Mouse (Mus musculus): Measurements from ENCODE around the gene Onecut1. TPM values are rescaled to one million over a fixed set of nuclear protein-coding genes. Genes with fewer than 3 reads are reported as not detected.

Gene Onecut1
- total RNA-seq, 1 experiment from 2014 or later, result 7.6 TPM

DNA sequence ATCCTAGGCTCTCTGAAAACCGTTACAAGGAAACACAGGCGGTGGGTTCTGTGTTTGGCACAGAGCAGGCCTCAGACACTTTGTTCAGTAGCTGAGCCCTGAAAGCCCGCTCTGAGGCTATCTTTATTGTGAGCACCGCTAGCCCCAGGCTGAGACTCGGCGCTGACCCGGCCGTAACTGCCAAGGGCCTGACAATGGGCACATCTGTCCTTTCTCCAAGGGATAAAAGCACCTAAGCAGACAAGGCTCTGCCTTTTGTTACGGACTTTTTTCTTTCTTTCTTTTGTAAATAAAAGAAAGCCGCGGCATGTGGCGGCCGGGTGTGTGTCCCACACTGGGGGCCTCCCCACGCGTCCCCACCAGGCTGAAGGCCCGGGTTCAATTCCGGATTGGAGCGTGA lies 1.3 kb upstream of the Onecut1 start:
- DNase-seq, result no peak

DNA sequence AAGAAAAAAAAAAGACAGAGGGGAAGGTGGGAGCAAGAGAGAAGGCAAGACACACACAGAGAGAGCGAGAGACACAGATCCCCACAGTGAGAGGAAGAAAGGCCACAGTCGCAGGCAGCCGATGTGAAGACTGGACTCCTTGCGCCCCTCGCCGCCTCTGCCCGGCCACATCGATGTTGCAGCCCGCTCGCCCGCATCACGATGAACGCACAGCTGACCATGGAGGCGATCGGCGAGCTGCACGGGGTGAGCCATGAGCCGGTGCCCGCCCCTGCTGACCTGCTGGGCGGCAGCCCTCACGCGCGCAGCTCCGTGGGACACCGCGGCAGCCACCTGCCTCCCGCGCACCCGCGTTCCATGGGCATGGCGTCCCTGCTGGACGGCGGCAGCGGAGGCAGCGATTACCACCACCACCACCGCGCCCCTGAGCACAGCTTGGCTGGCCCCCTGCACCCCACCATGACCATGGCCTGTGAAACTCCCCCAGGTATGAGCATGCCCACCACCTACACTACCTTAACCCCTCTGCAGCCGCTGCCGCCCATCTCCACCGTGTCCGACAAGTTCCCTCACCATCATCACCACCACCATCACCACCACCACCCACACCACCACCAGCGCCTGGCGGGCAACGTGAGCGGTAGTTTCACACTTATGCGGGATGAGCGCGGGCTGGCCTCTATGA lies 517 bp downstream of the Onecut1 start:
- peak; percentile 17 for DNase-seq

DNA sequence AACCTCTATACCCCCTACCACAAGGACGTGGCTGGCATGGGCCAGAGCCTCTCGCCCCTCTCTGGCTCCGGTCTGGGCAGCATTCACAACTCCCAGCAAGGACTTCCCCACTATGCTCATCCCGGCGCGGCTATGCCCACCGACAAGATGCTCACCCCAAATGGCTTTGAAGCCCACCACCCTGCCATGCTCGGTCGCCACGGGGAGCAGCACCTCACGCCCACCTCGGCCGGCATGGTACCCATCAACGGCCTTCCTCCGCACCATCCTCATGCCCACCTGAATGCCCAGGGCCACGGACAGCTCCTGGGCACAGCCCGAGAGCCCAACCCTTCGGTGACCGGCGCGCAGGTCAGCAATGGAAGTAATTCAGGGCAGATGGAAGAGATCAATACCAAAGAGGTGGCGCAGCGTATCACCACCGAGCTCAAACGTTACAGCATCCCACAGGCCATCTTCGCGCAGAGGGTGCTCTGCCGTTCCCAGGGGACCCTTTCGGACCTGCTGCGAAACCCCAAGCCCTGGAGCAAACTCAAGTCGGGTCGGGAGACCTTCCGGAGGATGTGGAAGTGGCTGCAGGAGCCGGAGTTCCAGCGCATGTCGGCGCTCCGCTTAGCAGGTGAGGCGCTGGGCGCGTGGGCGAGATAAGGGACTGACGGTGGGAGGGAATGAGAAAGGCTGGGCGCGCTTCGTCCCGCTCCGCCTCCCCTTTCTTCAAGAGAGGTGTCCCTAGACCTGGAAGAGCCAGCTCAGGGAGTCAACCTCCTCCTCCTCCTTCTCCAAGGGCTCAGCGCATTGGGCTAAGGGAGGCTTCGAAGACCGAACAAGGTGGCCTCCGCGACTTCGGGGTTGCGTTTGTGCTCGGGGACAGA lies 1.3 kb downstream of the Onecut1 start:
- no peak for DNase-seq

DNA sequence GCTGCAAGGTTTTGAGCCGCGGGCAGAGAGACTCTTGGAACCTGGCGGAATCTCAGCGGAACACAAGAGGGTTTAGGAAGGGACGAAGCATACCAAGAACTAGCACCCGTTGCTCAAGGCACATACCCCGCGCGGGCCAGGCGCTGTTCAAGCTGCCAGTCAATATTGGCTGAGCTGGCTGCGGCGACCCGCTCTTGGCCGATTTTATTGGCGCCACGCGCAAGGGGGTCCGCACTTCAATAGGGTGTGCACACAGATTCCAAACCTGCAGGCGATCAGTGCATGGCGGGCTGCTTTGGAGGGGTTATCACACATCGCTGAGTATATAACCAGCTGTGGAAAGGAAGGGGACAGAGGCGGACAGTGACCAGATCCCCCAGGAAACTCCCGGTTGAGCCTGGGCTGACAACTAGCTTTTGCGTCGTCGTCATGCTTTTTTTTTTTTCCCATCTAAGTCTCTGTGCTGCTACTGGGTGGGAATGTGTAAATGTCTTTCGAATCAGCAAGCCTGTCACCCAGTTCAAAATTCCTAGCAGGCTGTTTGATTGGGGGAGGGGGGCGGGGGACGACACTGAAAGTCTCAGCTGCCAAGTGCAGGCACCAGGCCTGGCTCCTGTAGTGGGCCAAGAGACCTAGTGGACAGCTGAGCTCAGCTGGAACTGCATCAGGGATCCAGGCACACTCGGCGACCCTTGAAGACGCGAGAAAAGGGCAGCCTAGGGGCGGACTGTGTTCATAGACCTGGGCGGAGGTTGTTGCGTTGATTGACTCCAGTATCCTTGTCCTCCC lies 2.1 kb downstream of the Onecut1 start:
- no peak for DNase-seq

DNA sequence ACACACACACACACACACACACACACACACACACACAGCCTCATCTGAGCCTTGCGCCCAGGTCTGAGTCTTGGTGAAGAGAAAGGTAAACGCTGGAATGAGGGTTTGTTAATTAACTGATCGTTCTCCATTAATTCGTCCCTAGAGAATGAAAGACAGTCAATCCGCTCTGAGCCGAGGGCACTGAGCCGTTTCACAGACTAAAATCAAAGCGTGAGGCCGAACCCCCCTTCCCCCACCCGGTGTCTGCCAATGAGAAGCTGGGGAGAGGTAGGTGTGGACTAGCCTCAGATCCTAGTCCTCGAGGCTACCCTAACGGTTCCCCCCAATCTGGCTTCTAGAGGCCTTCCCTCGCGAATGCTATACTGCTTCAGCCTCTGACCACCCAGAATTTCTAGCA lies 2.8 kb downstream of the Onecut1 start:
- DNase-seq, result no peak

DNA sequence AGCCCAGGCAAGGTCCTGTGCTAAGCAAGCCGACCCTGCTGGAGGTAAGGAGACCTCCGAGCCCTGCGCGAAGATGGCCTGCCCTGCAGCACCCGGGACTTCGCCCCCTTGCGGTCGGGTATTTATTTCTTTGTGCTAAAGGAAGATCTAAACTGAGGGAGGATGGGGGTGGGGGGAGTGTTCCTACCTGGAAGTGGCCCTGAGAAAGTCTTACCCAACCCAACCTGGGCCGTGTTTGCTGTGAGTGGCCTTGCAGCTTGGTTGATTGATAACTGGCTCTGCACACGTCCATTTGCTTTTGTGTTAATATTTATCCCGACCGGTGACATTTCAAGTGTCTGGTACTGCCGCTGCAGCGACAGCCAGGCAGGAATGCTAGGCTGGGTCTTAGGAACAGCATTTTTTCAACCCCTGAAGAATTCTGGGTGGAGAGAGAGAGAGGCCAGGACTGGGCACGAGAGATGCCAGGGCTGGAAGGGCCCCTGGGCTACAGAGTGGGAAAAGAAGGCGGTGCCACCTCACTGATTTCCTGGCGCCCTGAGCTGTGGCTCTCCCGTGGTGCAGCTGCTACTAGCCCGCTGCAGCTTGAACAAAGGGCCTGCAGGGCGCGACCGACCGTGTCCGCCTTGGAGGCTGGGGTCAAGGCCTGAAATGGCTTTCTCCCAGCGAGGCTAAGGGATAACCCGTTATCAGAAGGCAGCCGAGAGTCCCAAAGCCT lies 5.0 kb downstream of the Onecut1 start:
- no peak for DNase-seq

DNA sequence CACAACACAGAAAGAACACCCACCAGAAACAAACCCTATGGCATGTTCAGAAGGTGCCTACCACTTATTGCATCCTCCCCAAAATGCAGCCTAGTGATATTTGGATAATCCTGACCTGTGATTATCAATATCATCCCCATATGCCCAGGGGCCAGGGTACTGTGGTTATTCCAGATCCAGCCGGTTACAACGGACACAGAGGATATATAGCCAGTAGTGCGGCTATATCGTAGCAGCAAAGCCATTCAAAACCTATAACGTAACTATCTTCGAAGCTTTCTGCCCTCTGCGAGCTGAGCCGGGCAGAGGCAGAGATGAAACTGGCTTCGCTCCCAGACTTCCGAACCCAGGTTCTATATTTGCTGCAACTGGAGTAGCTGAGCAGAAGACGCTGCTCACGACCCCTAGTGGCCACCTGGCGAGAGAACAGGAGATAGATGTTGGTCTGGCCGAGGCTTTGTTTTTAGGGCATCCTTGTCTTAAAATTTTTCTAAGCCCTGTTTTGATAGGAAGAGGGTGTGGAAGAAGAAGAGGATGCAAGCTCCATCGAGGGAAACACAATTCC lies 6.0 kb downstream of the Onecut1 start:
- DNase-seq, result peak; percentile 74

DNA sequence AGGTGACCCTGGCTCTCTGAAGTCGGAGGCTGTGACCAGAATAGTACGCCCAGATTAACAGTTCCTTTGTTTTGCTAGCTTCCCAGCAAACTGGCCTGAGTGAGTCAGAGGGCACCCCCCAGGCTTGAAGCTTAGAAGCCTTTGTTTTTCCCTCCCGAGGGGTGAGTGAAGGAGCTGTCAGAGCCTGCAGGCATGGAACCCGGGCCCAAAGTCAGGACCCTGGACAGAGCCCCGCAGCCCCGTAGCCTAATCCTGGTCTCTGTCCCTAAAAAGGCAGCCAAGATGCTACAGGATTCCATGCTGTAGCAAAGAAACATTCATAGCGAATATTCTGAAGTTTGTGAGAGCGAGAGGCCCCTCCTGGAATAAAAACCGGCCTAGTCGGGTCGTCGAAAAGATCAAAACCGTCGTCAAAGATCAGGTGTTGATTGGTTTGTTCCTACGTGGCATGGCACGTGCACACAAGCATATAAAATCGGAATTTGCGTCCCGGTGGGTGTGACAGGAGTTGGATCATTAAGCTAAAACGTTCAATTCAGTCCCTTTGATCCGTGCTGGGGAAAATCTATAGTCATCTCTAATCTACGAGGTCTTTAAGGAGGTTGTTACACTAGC lies 6.7 kb downstream of the Onecut1 start:
- peak; percentile 70 for DNase-seq

DNA sequence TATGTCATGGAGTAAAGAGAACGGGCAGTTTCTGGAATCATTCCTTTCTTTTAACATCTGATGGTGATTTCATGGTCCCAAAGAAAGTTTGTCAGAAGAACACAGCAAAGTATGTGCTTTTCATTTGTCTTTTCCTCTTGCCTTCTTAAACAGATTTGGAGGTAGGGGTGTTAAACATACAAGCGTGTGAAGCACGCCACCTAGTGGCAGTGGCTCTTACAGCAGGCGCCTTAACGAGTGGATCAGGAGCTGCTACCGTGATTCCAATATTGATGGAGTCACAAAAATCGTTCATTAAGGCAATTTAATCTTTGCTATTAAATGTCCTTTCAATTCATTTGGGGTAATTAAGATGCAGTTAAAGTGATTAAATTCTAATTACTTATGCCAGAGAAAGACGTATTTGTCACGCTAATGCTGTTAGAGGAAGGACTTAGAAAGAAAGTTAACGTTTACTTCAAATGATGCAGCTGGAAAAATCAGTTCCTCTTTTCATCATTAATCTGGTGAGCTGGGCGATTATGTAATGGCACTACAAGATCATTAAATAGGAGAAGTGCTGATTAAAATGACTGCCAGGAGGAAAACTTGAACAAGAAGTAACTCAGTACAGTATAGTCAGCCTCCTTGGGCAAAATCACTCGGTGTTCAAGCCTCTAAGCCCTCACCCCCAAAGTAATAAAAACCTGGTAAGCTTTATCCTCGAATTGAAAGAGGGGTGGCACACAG lies 9.4 kb downstream of the Onecut1 start:
- peak; percentile 80 for DNase-seq

DNA sequence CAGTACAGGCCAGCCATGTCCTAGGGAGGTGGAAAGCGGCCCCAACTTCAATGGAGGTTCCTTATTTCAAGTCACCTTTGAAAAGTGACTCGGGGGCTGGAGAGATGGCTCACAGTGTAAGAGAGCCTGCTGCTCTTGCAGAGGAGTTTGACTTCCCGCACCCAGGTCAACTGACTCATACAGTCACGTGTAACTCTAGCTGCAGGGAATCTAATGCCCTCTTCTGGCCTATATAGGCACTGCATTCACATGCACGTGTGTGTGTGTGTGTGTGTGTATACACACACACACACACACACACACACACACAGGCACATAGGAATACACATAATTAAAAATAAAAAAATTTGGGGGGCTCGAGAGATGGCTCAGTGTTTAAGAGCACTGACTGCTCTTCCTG lies 14.6 kb downstream of the Onecut1 start:
- DNase-seq, result no peak

DNA sequence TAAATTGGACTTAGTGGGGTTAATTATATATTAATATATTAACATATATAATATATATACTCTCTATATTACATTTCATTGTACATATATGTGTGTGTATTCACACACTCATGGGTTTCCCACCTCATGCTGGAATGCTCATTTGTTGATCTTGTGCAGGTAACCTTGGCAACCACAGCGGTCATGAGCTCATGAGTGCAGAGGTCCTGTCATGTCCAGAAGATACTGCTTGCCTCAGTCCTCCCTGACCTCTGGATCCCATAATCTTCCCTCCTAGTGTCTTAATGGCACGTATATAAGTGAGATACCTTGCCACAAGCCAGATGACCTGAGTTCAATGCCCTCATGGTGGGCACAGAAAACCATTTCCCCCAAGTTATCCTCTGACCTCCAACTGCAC lies 16.0 kb downstream of the Onecut1 start:
- no peak for DNase-seq

DNA sequence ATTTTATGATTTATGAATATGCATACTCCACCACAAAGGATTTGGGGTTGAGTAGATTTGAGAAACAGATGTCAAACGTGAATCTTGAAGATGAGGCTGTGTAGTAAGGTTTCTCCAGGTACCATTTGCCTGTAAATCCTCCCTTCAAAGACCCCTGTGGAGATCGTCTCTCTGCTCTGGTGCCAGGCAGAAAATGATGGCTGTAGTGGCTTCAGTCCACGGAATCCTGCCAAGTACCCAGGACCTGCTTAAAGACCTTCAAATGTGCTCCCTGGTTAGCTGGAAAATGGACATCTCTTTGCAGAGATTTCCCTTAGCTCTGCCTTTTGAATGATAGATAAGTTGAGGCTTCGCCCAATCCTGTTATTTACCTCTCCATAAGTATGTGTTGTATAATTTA lies 26.1 kb downstream of the Onecut1 start:
- DNase-seq, result no peak

DNA sequence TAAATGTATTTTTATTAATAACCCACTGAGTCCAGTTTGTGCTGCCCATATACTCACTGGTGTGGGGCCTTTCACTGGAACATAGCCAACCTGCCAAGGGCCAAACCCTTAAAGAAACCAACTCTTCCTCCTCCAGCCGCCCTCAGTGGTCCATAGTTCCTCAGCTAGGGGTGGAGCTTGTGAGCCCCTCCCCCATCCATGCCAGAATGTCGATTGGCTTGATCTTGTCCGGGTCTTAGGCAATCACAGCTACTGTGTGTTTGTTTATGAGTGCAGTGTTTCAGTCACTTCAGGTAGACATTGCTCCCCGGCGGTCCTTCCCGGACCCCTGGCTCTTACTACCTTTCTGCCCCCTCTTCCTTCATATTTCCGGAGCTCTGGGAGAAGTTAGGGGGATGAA lies 35.0 kb downstream of the Onecut1 start:
- DNase-seq, result no peak

DNA sequence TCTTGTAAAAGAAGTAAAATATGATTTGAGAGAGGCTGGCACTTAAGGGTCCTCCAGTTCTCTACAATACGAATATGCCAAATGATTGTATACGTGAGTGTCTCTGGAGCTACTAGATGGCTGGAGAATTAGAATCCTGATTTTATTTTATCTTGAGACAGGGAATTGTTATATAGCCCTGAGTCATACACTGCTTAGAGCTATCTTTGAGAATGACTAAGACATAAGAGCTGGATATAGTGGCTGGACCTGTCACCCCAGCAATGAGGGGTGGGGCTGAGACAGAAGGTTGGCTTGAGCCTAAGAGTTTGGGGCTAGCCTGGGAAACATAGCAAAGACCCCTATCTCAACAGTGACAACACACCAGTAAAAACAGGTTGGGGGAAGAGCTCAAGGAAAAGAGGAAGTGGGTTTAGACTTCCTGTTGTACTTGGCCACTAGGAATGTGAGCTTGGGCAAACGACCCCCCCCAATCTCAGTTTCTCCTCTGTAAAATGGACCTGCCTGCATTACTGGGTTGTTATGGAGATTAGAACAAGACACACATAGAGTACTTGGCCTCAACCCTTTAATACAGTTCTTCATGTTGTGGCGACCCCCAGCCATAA lies 35.8 kb downstream of the Onecut1 start:
- no peak for DNase-seq

DNA sequence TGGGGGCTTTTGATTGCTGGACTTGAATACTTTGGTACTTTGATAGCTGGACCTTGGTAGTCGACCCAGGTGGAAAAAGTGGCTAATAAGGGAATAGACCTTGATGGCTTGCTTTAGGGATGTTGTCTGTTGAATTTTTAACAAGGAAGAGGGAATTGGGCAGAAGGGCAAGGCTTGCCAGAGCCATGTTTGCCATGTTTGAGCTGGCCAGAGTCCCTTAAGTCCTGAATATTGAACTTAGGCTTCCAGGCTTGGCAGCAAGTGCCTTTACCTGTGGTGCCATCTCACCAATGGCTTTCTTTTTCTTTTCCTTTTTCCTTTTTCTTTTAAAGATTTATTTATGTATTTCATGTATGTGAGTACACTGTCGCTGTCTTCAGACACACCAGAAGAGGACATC lies 38.4 kb downstream of the Onecut1 start:
- DNase-seq, result no peak

DNA sequence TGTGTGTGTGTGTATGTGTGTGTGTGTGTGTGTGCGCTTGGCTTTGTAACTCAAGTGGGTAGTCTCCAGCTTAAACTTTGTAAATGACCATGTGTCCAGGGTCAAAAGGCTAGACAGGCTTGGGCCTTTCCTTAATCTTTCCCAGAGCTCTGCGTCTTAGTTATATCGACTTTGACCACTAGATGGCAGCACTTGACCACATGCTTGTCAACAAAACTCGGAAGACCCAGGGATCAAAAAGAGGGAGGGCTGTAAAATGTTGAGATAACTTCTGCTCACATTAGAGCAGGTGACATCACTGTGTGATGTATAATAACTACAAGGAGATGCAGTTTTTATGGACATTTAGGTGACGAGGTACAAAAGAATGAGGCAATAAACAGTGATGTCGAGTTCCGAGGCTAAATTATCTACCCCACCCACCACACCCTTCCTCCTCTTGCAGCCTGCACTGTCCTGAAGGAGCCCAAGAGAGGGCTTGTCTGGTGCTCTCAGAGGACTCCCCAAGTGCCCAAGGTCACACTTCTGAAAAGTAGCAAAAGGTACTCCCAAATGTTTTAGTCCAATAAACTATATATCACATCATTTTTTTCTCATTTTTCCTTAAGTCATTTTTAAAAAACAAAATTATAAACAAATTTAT lies 43.3 kb downstream of the Onecut1 start:
- DNase-seq, result peak; percentile 87

DNA sequence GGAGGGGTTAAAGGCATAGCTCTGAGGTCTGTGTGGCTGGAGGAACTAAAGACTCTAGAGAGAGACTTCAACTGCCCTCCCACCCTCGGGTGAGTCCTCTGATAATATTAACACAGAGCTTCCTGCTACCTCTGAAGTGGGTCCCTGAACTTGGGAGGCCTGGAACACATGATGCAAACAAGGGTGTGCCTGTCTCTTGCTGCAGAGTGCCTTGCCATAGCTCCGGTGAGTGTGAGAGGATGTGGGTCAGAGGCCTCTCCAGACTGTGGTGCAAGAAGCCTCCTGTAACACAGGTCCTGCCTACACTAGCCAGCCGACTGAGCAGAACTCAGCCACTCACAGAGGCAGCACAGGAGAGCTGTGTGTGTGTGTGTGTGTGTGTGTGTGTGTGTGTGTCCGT lies 45.2 kb downstream of the Onecut1 start:
- DNase-seq, result peak; percentile 59

DNA sequence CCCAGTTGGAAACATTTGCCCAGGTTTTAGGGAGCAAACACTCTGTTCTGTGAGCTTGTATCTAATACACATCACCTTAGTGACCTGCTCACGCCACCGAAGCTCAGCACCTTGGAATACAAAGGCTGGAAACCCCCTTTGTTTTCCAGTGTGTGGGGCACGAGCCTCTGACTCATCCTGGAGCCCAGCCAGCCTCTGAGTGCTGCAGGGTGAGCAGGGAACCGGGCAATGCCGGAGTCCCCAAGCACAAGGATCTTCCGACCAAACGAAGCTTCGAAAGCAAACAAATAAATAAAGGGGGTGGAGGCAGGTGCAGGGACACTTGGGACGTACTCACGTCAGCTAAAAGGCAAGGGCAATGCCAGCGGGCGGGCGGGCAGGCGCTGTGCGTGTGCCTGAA lies 47.5 kb downstream of the Onecut1 start:
- peak; percentile 90 for DNase-seq

DNA sequence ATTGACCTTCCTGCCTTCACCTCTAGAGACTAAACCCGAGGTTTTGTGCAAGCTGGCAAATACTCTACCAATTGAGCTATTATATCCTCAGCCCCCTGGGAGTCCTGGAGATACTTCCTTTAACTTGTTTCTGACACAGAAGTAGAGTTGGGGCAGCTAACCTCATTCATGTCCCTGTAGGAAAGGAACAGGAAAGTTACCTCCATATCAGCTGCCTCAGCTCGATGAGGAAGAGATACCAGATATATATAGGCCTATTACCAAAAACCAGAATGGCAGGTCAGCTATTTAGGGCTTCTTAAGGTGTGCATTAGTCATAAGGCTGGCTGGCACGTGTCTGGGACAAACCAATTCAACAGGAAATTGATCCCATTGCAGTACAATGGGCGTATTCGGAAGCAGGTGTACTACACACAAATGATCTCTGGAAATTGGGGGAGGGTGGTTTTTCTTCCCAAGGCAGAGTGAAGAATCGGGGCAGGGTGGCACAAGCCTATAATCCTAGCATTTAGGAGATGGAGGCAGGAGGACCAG lies 48.6 kb downstream of the Onecut1 start:
- DNase-seq, result no peak

DNA sequence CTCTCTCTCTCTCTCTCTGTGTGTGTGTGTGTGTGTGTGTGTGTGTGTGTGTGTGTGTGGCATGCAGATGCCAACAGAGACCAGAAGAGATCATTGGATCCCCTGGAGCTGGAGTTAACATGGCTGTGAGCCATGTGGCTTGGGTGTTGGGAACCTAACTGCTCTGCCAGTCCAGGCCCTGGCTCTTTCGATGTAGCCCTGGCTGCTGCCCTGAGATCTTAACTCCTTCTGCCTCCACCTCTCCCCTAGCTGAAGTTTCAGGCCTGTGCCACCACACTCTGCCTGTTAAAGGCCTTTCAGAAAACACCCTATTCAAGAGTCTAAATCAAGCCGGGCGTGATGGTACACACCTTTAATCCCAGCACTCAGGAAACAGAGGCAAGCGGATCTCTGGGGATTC lies 49.7 kb downstream of the Onecut1 start:
- peak; percentile 70 for DNase-seq
